10 mouse cellular contexts compared by ENCODE assay signal in genomic region chr12:35674487-35674886, GRCm38 (mm10).
DNase-seq lines count a peak whose midpoint lies in the region; ATAC-seq lines count a peak whose summit lies in the region.
"Had no signal": no experiment of that assay in that cellular context is flagged by ENCODE, and none has a peak within 500 bp of the region (broad histone marks: within the 10 kb centered on the region; RNA-seq: fewer than 3 reads in every experiment).

No protein-coding gene starts in this region.

- no peak overlapping the region for H3K9ac ChIP-seq in midbrain, embryonic 11.5 days (ENCODE audit: low read length)
- no peak overlapping the region for H3K9ac ChIP-seq in intestine, embryonic 15.5 days
- H3K9ac ChIP-seq: liver, embryonic 13.5 days; stomach, embryonic 15.5 days had no signal

- peak; percentile 12 for DNase-seq in midbrain, embryonic 10.5 days (ENCODE audit: low spot score)
- no peak for DNase-seq in midbrain, embryonic 11.5 days (ENCODE audit: low spot score, missing footprints)
- DNase-seq in ZHBTc4 (ENCODE audit: low read depth, low spot score) = peak; percentile 57
- peak; percentile 9 for DNase-seq in embryo, embryonic 11.5 days (ENCODE audit: low read depth, low spot score)
- peak; percentile 81 for DNase-seq in layer of hippocampus, adult 11-12 months (ENCODE audit: low spot score)
- DNase-seq in lung, postnatal 4 days = peak; percentile 25 to 60
- peak; percentile 70 for DNase-seq in thymus, postnatal 14 days
- DNase-seq: liver, embryonic 13.5 days had no signal

- no peak overlapping the region for H3K27ac ChIP-seq in midbrain, embryonic 10.5 days (replicated peaks)
- H3K27ac ChIP-seq in midbrain, embryonic 11.5 days (ENCODE audit: low read depth, low read length) = no peak overlapping the region
- H3K27ac ChIP-seq in intestine, embryonic 15.5 days = no peak overlapping the region
- H3K27ac ChIP-seq: liver, embryonic 13.5 days; stomach, embryonic 15.5 days had no signal

- no peaks in the 10 kb centered on the region for H3K27me3 ChIP-seq in midbrain, embryonic 10.5 days (ENCODE audit: low read depth, poor library complexity, severe bottlenecking)
- H3K27me3 ChIP-seq in midbrain, embryonic 11.5 days (ENCODE audit: control insufficient read depth, insufficient read depth, low read length) = no peaks in the 10 kb centered on the region
- no peaks in the 10 kb centered on the region for H3K27me3 ChIP-seq in intestine, embryonic 15.5 days (replicated peaks)
- H3K27me3 ChIP-seq: liver, embryonic 13.5 days; stomach, embryonic 15.5 days had no signal

- no peaks in the 10 kb centered on the region for H3K36me3 ChIP-seq in midbrain, embryonic 10.5 days
- H3K36me3 ChIP-seq in midbrain, embryonic 11.5 days (ENCODE audit: control insufficient read depth, insufficient read depth, low read length) = no peaks in the 10 kb centered on the region
- no peaks in the 10 kb centered on the region for H3K36me3 ChIP-seq in intestine, embryonic 15.5 days
- H3K36me3 ChIP-seq: liver, embryonic 13.5 days; stomach, embryonic 15.5 days had no signal

- H3K4me3 ChIP-seq in midbrain, embryonic 10.5 days = no peak overlapping the region
- no peak overlapping the region for H3K4me3 ChIP-seq in midbrain, embryonic 11.5 days (ENCODE audit: low read depth, low read length)
- H3K4me3 ChIP-seq in intestine, embryonic 15.5 days (replicated peaks) = no peak overlapping the region
- H3K4me3 ChIP-seq: liver, embryonic 13.5 days; stomach, embryonic 15.5 days had no signal

- no peaks in the 10 kb centered on the region for H3K4me1 ChIP-seq in midbrain, embryonic 10.5 days
- H3K4me1 ChIP-seq in midbrain, embryonic 11.5 days (ENCODE audit: control insufficient read depth, insufficient read depth, low read length) = no peaks in the 10 kb centered on the region
- H3K4me1 ChIP-seq in intestine, embryonic 15.5 days (replicated peaks) = no peaks in the 10 kb centered on the region
- H3K4me1 ChIP-seq: liver, embryonic 13.5 days; stomach, embryonic 15.5 days had no signal

- WGBS in midbrain, embryonic 10.5 days = 47% methylated on average over 6 of the region's 6 CpGs
- 53% methylated on average over 6 of the region's 6 CpGs for WGBS in midbrain, embryonic 11.5 days
- 58% methylated on average over 6 of the region's 6 CpGs for WGBS in intestine, embryonic 15.5 days

- no peak overlapping the region for H3K4me2 ChIP-seq in midbrain, embryonic 11.5 days
- H3K4me2 ChIP-seq in intestine, embryonic 15.5 days (replicated peaks) = no peak overlapping the region
- H3K4me2 ChIP-seq: liver, embryonic 13.5 days; stomach, embryonic 15.5 days had no signal

- no peaks in the 10 kb centered on the region for H3K9me3 ChIP-seq in midbrain, embryonic 10.5 days (replicated peaks)
- H3K9me3 ChIP-seq in midbrain, embryonic 11.5 days (ENCODE audit: control insufficient read depth, low read length) = no peaks in the 10 kb centered on the region
- no peaks in the 10 kb centered on the region for H3K9me3 ChIP-seq in intestine, embryonic 15.5 days
- H3K9me3 ChIP-seq: liver, embryonic 13.5 days; stomach, embryonic 15.5 days had no signal

- ATAC-seq in midbrain, embryonic 11.5 days (ENCODE audit: low FRiP score) = no peak
- no peak for ATAC-seq in intestine, embryonic 15.5 days
